Mouse (Mus musculus): ENCODE data around the gene Defb13. TPM values are rescaled to one million over a fixed set of nuclear protein-coding genes. Genes with fewer than 3 reads are reported as not detected.
"Not testable (repeated sequence)": the region's sequence is repeated elsewhere in the genome, so short reads cannot be mapped to it uniquely, and the experiment has no call there.

The Defb13 gene
- not detected in 2 replicates for polyA plus RNA-seq (2014; fragmentation: Nextera tagmentation; extraction: Ambion mirVana)

DNA sequence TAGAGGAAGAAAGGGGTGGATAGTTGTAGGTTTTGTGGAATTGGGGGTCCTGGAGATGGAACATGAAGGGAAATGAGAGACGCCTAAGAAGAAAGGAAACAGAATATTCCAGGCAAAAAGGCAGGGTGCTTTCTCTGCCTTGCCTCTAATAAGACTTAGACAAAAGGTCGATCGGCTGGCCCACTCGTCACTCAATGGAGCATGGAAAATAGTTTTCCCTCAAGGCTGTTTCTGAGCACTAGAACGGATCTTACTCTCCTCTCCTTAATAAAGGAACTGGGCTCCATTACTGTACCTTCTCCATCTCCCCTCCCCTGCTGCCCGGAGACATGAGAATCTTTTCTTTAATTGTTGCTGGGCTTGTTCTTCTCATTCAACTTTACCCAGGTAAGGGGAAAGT, at the start of gene Defb13:
Gene Defb13, plus strand, starts transcription at position 301 of the 400 bp plus-strand sequence.
- no peaks in the 10 kb centered on the region for H3K36me3 ChIP-seq (ENCODE audit: control insufficient read depth, insufficient read depth, low read length)
- no peak within 1 kb of the TSS for H3K9ac ChIP-seq (ENCODE audit: low read depth, low read length)
- no peak within 1 kb of the TSS for H3K27ac ChIP-seq (ENCODE audit: low read depth, low read length)
- no peak within 1 kb of the TSS for H3K4me3 ChIP-seq (ENCODE audit: low read length)
- no peaks in the 10 kb centered on the region for H3K9me3 ChIP-seq (ENCODE audit: control insufficient read depth, low read length)
- no peak for ATAC-seq (ENCODE audit: low FRiP score, low TSS enrichment)
- H3K4me1 ChIP-seq (ENCODE audit: control insufficient read depth, insufficient read depth, low read length), result no peaks in the 10 kb centered on the region
- 73% methylated on average over 6 of the region's 6 CpGs for WGBS
- no peak within 1 kb of the TSS for H3K4me2 ChIP-seq (replicated peaks; ENCODE audit: low read depth, low read length)
- H3K27me3 ChIP-seq (ENCODE audit: control insufficient read depth, insufficient read depth, low read length), result no peaks in the 10 kb centered on the region

DNA sequence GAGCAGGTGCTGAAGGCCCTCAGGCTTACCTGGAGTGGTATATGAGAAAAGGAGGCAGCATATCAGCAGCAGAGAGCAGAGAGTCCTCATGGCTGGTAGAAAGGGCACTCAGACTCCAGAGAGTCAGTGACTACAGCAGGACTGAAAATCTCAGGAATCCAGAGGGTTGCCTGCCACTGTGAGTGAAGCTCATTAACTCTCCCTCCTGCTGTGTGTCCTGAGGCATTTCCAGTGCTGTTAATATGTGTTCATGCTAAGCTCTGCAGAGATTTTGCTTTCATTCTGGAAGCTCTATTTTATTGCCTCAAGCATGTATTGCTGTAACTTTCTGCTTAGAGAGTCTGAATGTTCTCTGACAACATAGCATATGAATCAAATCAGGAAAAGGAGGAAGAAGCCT, 40.3 kb upstream of the Defb13 start, which contains the start of gene Defb11:
Gene Defb11, minus strand, starts transcription at position 123 of the 400 bp plus-strand sequence.
- not testable (repeated sequence) for H3K36me3 ChIP-seq (ENCODE audit: control insufficient read depth, insufficient read depth, low read length); H3K4me2 ChIP-seq (replicated peaks; ENCODE audit: low read depth, low read length); H3K4me1 ChIP-seq (ENCODE audit: control insufficient read depth, insufficient read depth, low read length); H3K9ac ChIP-seq (ENCODE audit: low read depth, low read length); ATAC-seq (ENCODE audit: low FRiP score, low TSS enrichment); H3K27ac ChIP-seq (ENCODE audit: low read depth, low read length); H3K9me3 ChIP-seq (ENCODE audit: control insufficient read depth, low read length); H3K4me3 ChIP-seq (ENCODE audit: low read length); H3K27me3 ChIP-seq (ENCODE audit: control insufficient read depth, insufficient read depth, low read length)

- Histone ChIP-seq H3K4me1 (ENCODE audit: control insufficient read depth, insufficient read depth, low read length) (no peaks in the 10 kb centered on the region), H3K9me3 (ENCODE audit: control insufficient read depth, low read length) (no peaks in the 10 kb centered on the region), H3K4me3 (ENCODE audit: low read length) (no peak overlapping the region), H3K27me3 (ENCODE audit: control insufficient read depth, insufficient read depth, low read length) (no peaks in the 10 kb centered on the region), H3K4me2 (replicated peaks; ENCODE audit: low read depth, low read length) (no peak overlapping the region), H3K27ac (ENCODE audit: low read depth, low read length) (no peak overlapping the region), H3K36me3 (ENCODE audit: control insufficient read depth, insufficient read depth, low read length) (no peaks in the 10 kb centered on the region), H3K9ac (ENCODE audit: low read depth, low read length) (no peak overlapping the region)
- 23% methylated on average over 1 of the region's 1 CpGs for WGBS
- ATAC-seq (ENCODE audit: low FRiP score, low TSS enrichment), result no peak
Observed at GRCm38 (mm10) chr8:21911931-21912330, 34.6 kb upstream of the Defb13 start.

GRCm38 (mm10) chr8:21912554-21912953, 34.0 kb upstream of the Defb13 start:
- Histone ChIP-seq H3K4me3 (ENCODE audit: low read length) (no peak overlapping the region), H3K9ac (ENCODE audit: low read depth, low read length) (no peak overlapping the region), H3K36me3 (ENCODE audit: control insufficient read depth, insufficient read depth, low read length) (no peaks in the 10 kb centered on the region), H3K27me3 (ENCODE audit: control insufficient read depth, insufficient read depth, low read length) (no peaks in the 10 kb centered on the region), H3K27ac (ENCODE audit: low read depth, low read length) (no peak overlapping the region), H3K4me2 (replicated peaks; ENCODE audit: low read depth, low read length) (no peak overlapping the region), H3K9me3 (ENCODE audit: control insufficient read depth, low read length) (no peaks in the 10 kb centered on the region), H3K4me1 (ENCODE audit: control insufficient read depth, insufficient read depth, low read length) (no peaks in the 10 kb centered on the region)
- 35% methylated on average over 2 of the region's 2 CpGs for WGBS
- no peak for ATAC-seq (ENCODE audit: low FRiP score, low TSS enrichment)

DNA sequence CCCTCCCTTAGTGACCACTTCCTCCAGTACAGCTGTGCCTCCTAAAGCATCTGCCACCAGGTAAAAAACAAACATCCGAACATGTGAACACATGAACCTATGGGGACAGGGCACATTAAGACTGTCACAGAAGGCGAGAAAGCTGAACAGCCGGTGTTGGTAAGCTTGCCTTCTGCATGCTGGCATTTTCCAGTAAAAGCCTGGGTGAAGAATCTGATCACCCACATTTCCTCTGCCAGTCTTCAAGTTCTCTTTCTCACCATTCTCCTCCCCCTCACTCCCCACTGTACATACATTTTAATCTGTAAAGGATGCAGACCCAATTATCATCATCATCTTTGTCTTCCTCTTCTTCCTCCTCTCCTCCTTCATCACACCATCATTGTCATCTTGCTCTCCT, 30.9 kb upstream of the Defb13 start:
- Histone ChIP-seq H3K9ac (ENCODE audit: low read depth, low read length) (no peak overlapping the region), H3K4me2 (replicated peaks; ENCODE audit: low read depth, low read length) (no peak overlapping the region), H3K4me3 (ENCODE audit: low read length) (no peak overlapping the region), H3K4me1 (ENCODE audit: control insufficient read depth, insufficient read depth, low read length) (no peaks in the 10 kb centered on the region), H3K27me3 (ENCODE audit: control insufficient read depth, insufficient read depth, low read length) (no peaks in the 10 kb centered on the region), H3K36me3 (ENCODE audit: control insufficient read depth, insufficient read depth, low read length) (no peaks in the 10 kb centered on the region), H3K9me3 (ENCODE audit: control insufficient read depth, low read length) (no peaks in the 10 kb centered on the region), H3K27ac (ENCODE audit: low read depth, low read length) (no peak overlapping the region)
- ATAC-seq (ENCODE audit: low FRiP score, low TSS enrichment), result no peak
- 87% methylated on average over 3 of the region's 3 CpGs for WGBS

GRCm38 (mm10) chr8:21930754-21931153, 15.8 kb upstream of the Defb13 start:
- WGBS, result 86% methylated on average over 3 of the region's 3 CpGs
- H3K9ac ChIP-seq (ENCODE audit: low read depth, low read length); H3K4me3 ChIP-seq (ENCODE audit: low read length); H3K27ac ChIP-seq (ENCODE audit: low read depth, low read length); H3K4me2 ChIP-seq (replicated peaks; ENCODE audit: low read depth, low read length); H3K27me3 ChIP-seq (ENCODE audit: control insufficient read depth, insufficient read depth, low read length); H3K4me1 ChIP-seq (ENCODE audit: control insufficient read depth, insufficient read depth, low read length); ATAC-seq (ENCODE audit: low FRiP score, low TSS enrichment); H3K36me3 ChIP-seq (ENCODE audit: control insufficient read depth, insufficient read depth, low read length); H3K9me3 ChIP-seq (ENCODE audit: control insufficient read depth, low read length): not testable (repeated sequence)

DNA sequence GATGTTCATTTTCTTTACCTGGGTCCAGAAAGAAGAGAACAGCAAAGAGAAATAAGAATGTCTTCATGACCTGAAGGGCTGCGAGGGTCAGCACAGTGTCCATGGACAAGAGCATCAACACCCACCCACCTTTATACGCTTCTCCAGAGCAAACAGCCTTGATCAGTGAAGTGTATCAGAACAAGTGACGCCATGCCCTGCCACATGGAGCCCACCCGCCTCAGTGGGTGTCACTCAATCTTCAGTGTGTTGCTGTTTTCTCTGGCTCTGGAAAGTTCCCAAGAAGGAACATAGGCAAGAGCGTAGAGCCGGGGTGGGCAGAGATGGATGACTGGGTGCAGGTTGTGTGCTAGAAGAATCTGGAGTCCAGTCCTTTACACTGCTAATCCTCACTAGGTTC, 14.0 kb upstream of the Defb13 start, which contains the start of gene Defb15:
Gene Defb15, minus strand, starts transcription at position 101 of the 400 bp plus-strand sequence.
- Histone ChIP-seq H3K9me3 (ENCODE audit: control insufficient read depth, low read length) (no peaks in the 10 kb centered on the region), H3K9ac (ENCODE audit: low read depth, low read length) (no peak within 1 kb of the TSS), H3K4me1 (ENCODE audit: control insufficient read depth, insufficient read depth, low read length) (no peaks in the 10 kb centered on the region), H3K4me2 (replicated peaks; ENCODE audit: low read depth, low read length) (no peak within 1 kb of the TSS), H3K27me3 (ENCODE audit: control insufficient read depth, insufficient read depth, low read length) (no peaks in the 10 kb centered on the region), H3K27ac (ENCODE audit: low read depth, low read length) (no peak within 1 kb of the TSS), H3K4me3 (ENCODE audit: low read length) (no peak within 1 kb of the TSS), H3K36me3 (ENCODE audit: control insufficient read depth, insufficient read depth, low read length) (no peaks in the 10 kb centered on the region)
- no peak for ATAC-seq (ENCODE audit: low FRiP score, low TSS enrichment)
- 84% methylated on average over 6 of the region's 6 CpGs for WGBS

GRCm38 (mm10) chr8:21938052-21938451, 8.5 kb upstream of the Defb13 start, which contains the start of gene Defb35:
TSS of gene Defb35 (plus strand) at chr8:21938352.
- not testable (repeated sequence) for H3K9ac ChIP-seq (ENCODE audit: low read depth, low read length); H3K4me1 ChIP-seq (ENCODE audit: control insufficient read depth, insufficient read depth, low read length); H3K4me3 ChIP-seq (ENCODE audit: low read length); H3K27me3 ChIP-seq (ENCODE audit: control insufficient read depth, insufficient read depth, low read length); H3K27ac ChIP-seq (ENCODE audit: low read depth, low read length); ATAC-seq (ENCODE audit: low FRiP score, low TSS enrichment); H3K9me3 ChIP-seq (ENCODE audit: control insufficient read depth, low read length); H3K36me3 ChIP-seq (ENCODE audit: control insufficient read depth, insufficient read depth, low read length); H3K4me2 ChIP-seq (replicated peaks; ENCODE audit: low read depth, low read length)
- 87% methylated on average over 4 of the region's 4 CpGs for WGBS

DNA sequence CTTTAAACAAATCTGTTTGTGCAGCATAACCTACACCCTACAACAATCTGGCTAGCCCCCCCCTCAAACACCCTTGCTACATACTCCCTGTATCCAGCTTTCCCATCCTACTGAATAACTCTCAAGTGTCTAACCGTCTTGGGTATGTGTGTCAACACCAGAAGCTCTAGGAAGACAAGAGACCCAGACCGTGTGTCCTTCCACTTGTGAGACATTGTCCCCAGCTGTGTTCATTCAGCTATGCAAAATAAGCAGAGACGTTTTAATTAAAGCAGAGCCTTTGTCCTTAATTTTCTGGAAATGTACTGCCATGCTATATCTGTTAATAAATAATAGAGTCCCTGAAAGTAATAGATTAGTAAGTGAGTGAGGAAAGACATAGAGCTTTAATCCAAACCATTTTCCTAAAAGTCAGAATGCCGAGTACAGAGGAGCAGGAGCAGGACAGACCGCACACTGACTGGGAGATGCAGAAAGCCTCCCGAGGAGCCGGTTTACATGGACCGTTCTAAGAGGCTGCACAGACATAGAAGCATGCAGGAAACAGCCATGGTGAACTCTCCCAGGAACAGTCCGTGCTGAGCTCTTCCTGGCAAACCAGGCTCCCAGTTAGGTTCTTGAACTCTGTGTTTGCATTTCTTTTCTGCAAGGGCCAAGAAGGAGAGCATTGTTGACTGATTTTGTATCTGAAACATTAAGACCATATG, 902 bp downstream of the Defb13 start:
- Histone ChIP-seq H3K9me3 (ENCODE audit: control insufficient read depth, low read length) (no peaks in the 10 kb centered on the region), H3K27me3 (ENCODE audit: control insufficient read depth, insufficient read depth, low read length) (no peaks in the 10 kb centered on the region), H3K36me3 (ENCODE audit: control insufficient read depth, insufficient read depth, low read length) (no peaks in the 10 kb centered on the region), H3K27ac (ENCODE audit: low read depth, low read length) (no peak overlapping the region), H3K4me3 (ENCODE audit: low read length) (no peak overlapping the region), H3K4me2 (replicated peaks; ENCODE audit: low read depth, low read length) (no peak overlapping the region), H3K4me1 (ENCODE audit: control insufficient read depth, insufficient read depth, low read length) (no peaks in the 10 kb centered on the region), H3K9ac (ENCODE audit: low read depth, low read length) (no peak overlapping the region)
- ATAC-seq (ENCODE audit: low FRiP score, low TSS enrichment), result no peak
- WGBS, result 69% methylated on average over 9 of the region's 9 CpGs

Measured in kidney, embryonic 14.5 days (tissue).